Mouse (Mus musculus) forebrain, embryonic 16.5 days (tissue): Measurements from ENCODE around the gene Gm10273. TPM values are rescaled to one million over a fixed set of nuclear protein-coding genes. Genes with fewer than 3 reads are reported as not detected.

ENCODE experiments used
- ATAC-seq: fragments of 200-750 bp; cut with Nextera tagmentation; 2 replicates; pipeline ENCODE4 v1.8.0; 2017; ENCODE audit warnings: mild to moderate bottlenecking, moderate library complexity
- H3K27ac ChIP-seq: fragments of 300-500 bp; sonication (generic); 2 replicates; pipeline ENCODE4 v1.5.1; 2014; ENCODE audit warnings: low read length, control low read depth
- H3K27me3 ChIP-seq: fragments of 300-500 bp; sonication (generic); replicated peaks from 2 replicates; pipeline ENCODE4 v1.6.1; 2014; ENCODE audit warnings: low read length; ENCODE audit not compliant: control insufficient read depth, insufficient read depth
- H3K36me3 ChIP-seq: fragments of 300-500 bp; sonication (generic); 2 replicates; pipeline ENCODE4 v1.6.1; 2014; ENCODE audit not compliant: control insufficient read depth, insufficient read depth
- H3K4me1 ChIP-seq: fragments of 300-500 bp; sonication (generic); replicated peaks from 2 replicates; pipeline ENCODE4 v1.6.1; 2014; ENCODE audit warnings: low read length; ENCODE audit not compliant: control insufficient read depth, insufficient read depth
- H3K4me2 ChIP-seq: fragments of 300-500 bp; sonication (generic); 2 replicates; pipeline ENCODE4 v1.6.1; 2014; ENCODE audit warnings: mild to moderate bottlenecking, low read length, control low read depth
- H3K4me3 ChIP-seq: fragments of 300-500 bp; sonication (generic); replicated peaks from 2 replicates; pipeline ENCODE4 v1.5.1; 2014; ENCODE audit warnings: mild to moderate bottlenecking, low read length, control low read depth
- H3K9ac ChIP-seq: fragments of 300-500 bp; sonication (generic); replicated peaks from 2 replicates; pipeline ENCODE4 v1.6.1; 2014; ENCODE audit warnings: low read depth, low read length, control low read depth
- H3K9me3 ChIP-seq: fragments of 300-500 bp; sonication (generic); 2 replicates; pipeline ENCODE4 v1.6.1; 2016; ENCODE audit warnings: low read length; ENCODE audit not compliant: control insufficient read depth
- WGBS: fragments of 180-500 bp; shearing (Covaris S2); extraction: QIAGEN DNeasy Blood & Tissue Kit; methylation state at CpG from one replicate; pipeline ENCODE4 v1.1.7; 2014; 5-methylcytosine and 5-hydroxymethylcytosine counted together
- polyA plus RNA-seq: library from polyadenylated mRNA; unstranded; fragments of >200 nt; fragmentation: Nextera tagmentation; extraction: Ambion mirVana; gene quantifications from 2 replicates; pipeline ENCODE4 v1.2.1, GENCODE M21; 2015

The Gm10273 gene
- polyA plus RNA-seq, 1 experiment from 2014 or later = 7.6 TPM

GRCm38 (mm10) chr10:59439508-59439931 lies 44.1 kb downstream of the Gm10273 start:
- WGBS = 51% methylated on average over 5 of the region's 5 CpGs
- no peaks in the 10 kb centered on the region for H3K27me3 ChIP-seq

GRCm38 (mm10) chr10:59440177-59440576 lies 44.7 kb downstream of the Gm10273 start:
- no peaks in the 10 kb centered on the region for H3K27me3 ChIP-seq
- WGBS = 44% methylated on average over 6 of the region's 6 CpGs
- H3K4me1 ChIP-seq = no peaks in the 10 kb centered on the region
- no peak for ATAC-seq
- no peaks in the 10 kb centered on the region for H3K9me3 ChIP-seq
- H3K36me3 ChIP-seq = no peaks in the 10 kb centered on the region
- no peak overlapping the region for H3K4me2 ChIP-seq
- no peak overlapping the region for H3K27ac ChIP-seq
- no peak overlapping the region for H3K9ac ChIP-seq
- H3K4me3 ChIP-seq = no peak overlapping the region

More at GRCm38 (mm10) chr10:59439508-59439931, 44.1 kb downstream of the Gm10273 start:
- Histone ChIP-seq H3K4me1 (no peaks in the 10 kb centered on the region), H3K27ac (no peak overlapping the region), H3K9me3 (no peaks in the 10 kb centered on the region), H3K4me3 (no peak overlapping the region), H3K9ac (no peak overlapping the region), H3K4me2 (no peak overlapping the region), H3K36me3 (no peaks in the 10 kb centered on the region)
- no peak for ATAC-seq

DNA sequence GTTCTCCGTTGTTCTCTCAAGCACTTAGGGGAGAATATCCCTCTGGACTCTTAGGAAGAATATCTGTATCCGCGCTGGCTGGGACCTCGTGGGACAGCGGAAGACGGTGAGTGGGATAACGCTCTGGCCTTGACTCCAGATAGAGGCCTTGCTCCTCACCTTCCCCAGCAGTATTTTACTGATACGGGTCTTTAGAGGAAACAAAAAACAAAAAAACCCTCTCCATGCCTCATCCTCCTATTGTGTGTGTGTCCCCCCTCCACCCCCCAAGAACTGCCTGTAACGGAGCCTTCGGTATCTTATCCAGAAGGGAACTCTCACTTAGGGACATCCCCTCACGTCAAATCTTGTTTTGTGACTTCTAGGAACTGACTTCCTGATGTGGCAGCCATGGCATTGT lies 46.3 kb downstream of the Gm10273 start, which contains the start of gene Oit3:
Gene Oit3, minus strand, starts transcription at position 44 of the 400 bp plus-strand sequence.
- WGBS = 85% methylated on average over 11 of the region's 11 CpGs
- H3K9me3 ChIP-seq = no peaks in the 10 kb centered on the region
- no peak for ATAC-seq
- H3K4me2 ChIP-seq = no peak within 1 kb of the TSS
- H3K4me1 ChIP-seq = no peaks in the 10 kb centered on the region
- no peak within 1 kb of the TSS for H3K4me3 ChIP-seq
- no peak within 1 kb of the TSS for H3K9ac ChIP-seq
- H3K27ac ChIP-seq = no peak within 1 kb of the TSS
- H3K36me3 ChIP-seq = no peaks in the 10 kb centered on the region
- no peaks in the 10 kb centered on the region for H3K27me3 ChIP-seq

- Histone ChIP-seq H3K36me3 (no peaks in the 10 kb centered on the region), H3K27me3 (no peaks in the 10 kb centered on the region), H3K9ac (no peak overlapping the region), H3K9me3 (no peaks in the 10 kb centered on the region), H3K4me3 (no peak overlapping the region), H3K27ac (no peak overlapping the region), H3K4me2 (no peak overlapping the region), H3K4me1 (no peaks in the 10 kb centered on the region)
- ATAC-seq = no peak
- WGBS = 61% methylated on average over 7 of the region's 7 CpGs
Measured at GRCm38 (mm10) chr10:59443212-59443611, 47.8 kb downstream of the Gm10273 start.

DNA sequence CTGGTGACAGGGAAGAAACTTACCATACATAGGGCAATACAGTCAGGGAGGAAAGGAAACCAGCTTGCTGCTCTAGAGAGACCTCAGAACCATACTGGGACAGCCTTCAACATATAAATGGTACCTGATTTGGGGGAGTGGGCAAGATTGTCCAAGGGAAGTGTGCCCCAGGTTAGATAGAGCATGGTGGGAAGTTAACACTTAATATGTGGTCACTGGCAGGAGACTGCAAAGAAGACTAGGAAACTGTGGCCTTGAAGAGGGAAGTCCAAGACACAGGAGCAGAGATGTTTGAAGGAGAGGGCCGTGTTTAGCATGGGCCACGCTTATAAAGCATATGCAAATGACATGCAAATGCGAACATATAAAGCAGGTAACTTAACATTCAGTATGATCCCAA lies 48.7 kb downstream of the Gm10273 start:
- Histone ChIP-seq H3K36me3 (no peaks in the 10 kb centered on the region), H3K9ac (no peak overlapping the region), H3K27me3 (no peaks in the 10 kb centered on the region), H3K4me3 (no peak overlapping the region), H3K9me3 (no peaks in the 10 kb centered on the region), H3K27ac (no peak overlapping the region), H3K4me1 (no peaks in the 10 kb centered on the region), H3K4me2 (no peak overlapping the region)
- no peak for ATAC-seq
- WGBS = 66% methylated on average over 3 of the region's 3 CpGs

- no peaks in the 10 kb centered on the region for H3K36me3 ChIP-seq
- 64% methylated on average over 8 of the region's 8 CpGs for WGBS
- H3K4me1 ChIP-seq = no peaks in the 10 kb centered on the region
- H3K27ac ChIP-seq = no peak overlapping the region
- H3K27me3 ChIP-seq = no peaks in the 10 kb centered on the region
- H3K9ac ChIP-seq = no peak overlapping the region
- no peak overlapping the region for H3K4me2 ChIP-seq
- no peaks in the 10 kb centered on the region for H3K9me3 ChIP-seq
- no peak for ATAC-seq
- H3K4me3 ChIP-seq = no peak overlapping the region
Measured at GRCm38 (mm10) chr10:59444635-59445034, 49.2 kb downstream of the Gm10273 start.

Other genes with a start within 250 kb of the Gm10273 start
- 21.7 and 28.3 TPM in 2 replicates for gene Sept10, start 173.8 kb upstream of the Gm10273 start, polyA plus RNA-seq
- 20.4 and 21.0 TPM in 2 replicates for gene Sowahc, start 173.7 kb upstream of the Gm10273 start, polyA plus RNA-seq
- gene P4ha1, start 72.3 kb upstream of the Gm10273 start, polyA plus RNA-seq = 32.8 and 46.6 TPM in 2 replicates
- gene Pla2g12b, start 8.0 kb downstream of the Gm10273 start, polyA plus RNA-seq = not detected in 2 replicates
- 0.08 TPM in 1 of 2 replicates, not detected in the other for gene Oit3, start 46.1 kb downstream of the Gm10273 start, polyA plus RNA-seq
- gene Gm10322, start 220.4 kb downstream of the Gm10273 start, polyA plus RNA-seq = not detected in 2 replicates
- 26.3 and 27.3 TPM in 2 replicates for gene Mcu, start 221.1 kb downstream of the Gm10273 start, polyA plus RNA-seq